Mouse (Mus musculus) limb, embryonic 11.5 days (tissue): Measurements from ENCODE around the gene Runx1. TPM values are rescaled to one million over a fixed set of nuclear protein-coding genes. Genes with fewer than 3 reads are reported as not detected.

Experiments used
- ATAC-seq: fragments of 200-750 bp; cut with Nextera tagmentation; 2 replicates; pipeline ENCODE4 v1.8.0; 2017; ENCODE audit warnings: low read depth; ENCODE audit not compliant: insufficient number of reproducible peaks, low FRiP score, low TSS enrichment
- DNase-seq: peaks from one replicate; pipeline ENCODE4 v3.0.0-alpha.2; 2015; ENCODE audit warnings: low spot score
- H3K27ac ChIP-seq: fragments of 300-500 bp; sonication (generic); replicated peaks from 2 replicates; pipeline ENCODE4 v1.5.1; 2014; ENCODE audit warnings: low read depth, mild to moderate bottlenecking, low read length
- H3K27me3 ChIP-seq: fragments of 300-500 bp; sonication (generic); 2 replicates; pipeline ENCODE4 v1.6.1; 2014; ENCODE audit warnings: mild to moderate bottlenecking, low read length, mixed read lengths; ENCODE audit not compliant: control insufficient read depth, insufficient read depth
- H3K36me3 ChIP-seq: fragments of 300-500 bp; sonication (generic); 2 replicates; pipeline ENCODE4 v1.6.1; 2014; ENCODE audit warnings: mild to moderate bottlenecking, low read length, moderate library complexity, mixed read lengths; ENCODE audit not compliant: control insufficient read depth, insufficient read depth
- H3K4me1 ChIP-seq: fragments of 300-500 bp; sonication (generic); 2 replicates; pipeline ENCODE4 v1.6.1; 2014; ENCODE audit warnings: low read length, mixed read lengths; ENCODE audit not compliant: control insufficient read depth, insufficient read depth
- H3K4me2 ChIP-seq: fragments of 300-500 bp; sonication (generic); 2 replicates; pipeline ENCODE4 v1.6.1; 2014; ENCODE audit warnings: low read depth, mild to moderate bottlenecking, moderate library complexity; ENCODE audit not compliant: severe bottlenecking
- H3K4me3 ChIP-seq: fragments of 300-500 bp; sonication (generic); 2 replicates; pipeline ENCODE4 v1.5.1; 2014; ENCODE audit warnings: low read depth, low read length
- H3K9ac ChIP-seq: fragments of 300-500 bp; sonication (generic); 2 replicates; pipeline ENCODE4 v1.6.1; 2014; ENCODE audit warnings: mild to moderate bottlenecking, low read length
- H3K9me3 ChIP-seq: fragments of 300-500 bp; sonication (generic); 2 replicates; pipeline ENCODE4 v1.6.1; 2016; ENCODE audit warnings: low read length; ENCODE audit not compliant: control insufficient read depth
- WGBS: fragments of 180-500 bp; shearing (Covaris S2); extraction: QIAGEN DNeasy Blood & Tissue Kit; methylation state at CpG from one replicate; pipeline ENCODE4 v1.1.7; 2014; 5-methylcytosine and 5-hydroxymethylcytosine counted together
- polyA plus RNA-seq: library from polyadenylated mRNA; unstranded; fragments of >200 nt; fragmentation: Nextera tagmentation; extraction: Ambion mirVana; gene quantifications from 2 replicates; pipeline ENCODE4 v1.2.1, GENCODE M21; 2014

The Runx1 gene
- 2.7 and 3.5 TPM in 2 replicates for polyA plus RNA-seq

DNA sequence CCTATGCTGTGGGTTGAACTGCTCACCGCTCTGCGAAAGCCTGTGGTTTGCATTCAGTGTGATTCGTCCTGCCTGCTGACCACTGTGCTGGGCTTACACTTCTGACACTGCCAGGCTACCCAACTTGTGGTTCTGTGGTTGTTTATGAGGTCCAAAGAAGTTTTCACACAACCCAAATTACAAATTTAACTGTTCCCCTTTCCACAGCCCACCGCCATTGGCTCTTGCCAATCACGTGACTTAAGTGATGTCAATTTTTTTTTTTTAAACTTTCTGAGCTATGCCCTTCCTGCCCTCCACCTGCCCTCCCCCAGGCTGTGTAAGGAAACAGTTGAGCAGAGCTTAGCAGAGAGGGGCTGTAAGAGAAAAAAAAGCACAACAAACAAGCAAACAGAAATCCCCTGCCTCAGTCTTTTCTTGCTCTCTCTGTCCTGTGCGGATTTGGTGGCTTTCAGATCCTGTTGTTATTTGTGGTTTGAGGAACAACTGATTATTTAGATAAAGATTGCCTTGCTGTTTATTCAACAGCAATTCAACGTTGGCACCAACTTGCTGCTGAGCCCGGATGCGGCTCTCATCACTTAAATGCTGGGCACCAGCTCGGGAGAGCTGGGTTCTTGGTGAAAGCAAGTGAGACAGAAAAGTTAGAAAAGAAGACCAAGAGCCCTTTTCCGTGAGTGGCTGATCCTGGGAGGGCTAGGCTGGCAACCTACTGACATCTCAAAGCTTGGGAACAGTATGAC, at the start of gene Runx1:
Gene Runx1 (minus strand): TSS at position 242 of the 743 bp plus-strand sequence.
- no peak for ATAC-seq
- peaks cover 7% of the 10 kb centered on the region for H3K4me1 ChIP-seq
- WGBS, result 85% methylated on average over 11 of the region's 11 CpGs

DNA sequence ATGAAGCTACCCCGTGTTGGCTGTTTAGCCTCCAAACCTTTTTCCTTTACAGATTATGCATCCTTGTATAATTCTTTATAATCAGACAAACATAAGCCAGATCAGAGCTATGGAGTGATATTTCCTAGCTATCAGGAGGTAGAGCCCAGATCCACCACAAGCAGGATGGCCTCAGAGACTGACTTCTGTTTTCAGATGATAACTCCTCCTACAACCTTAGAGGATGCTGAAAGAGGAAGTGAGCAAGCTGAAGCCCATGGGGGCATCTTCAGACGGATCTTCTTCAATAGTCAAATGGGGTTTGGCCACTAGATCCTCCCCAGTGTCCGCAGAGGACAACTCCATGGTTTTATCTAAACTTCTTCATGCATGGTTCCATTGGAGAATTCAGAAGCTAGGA, 48.1 kb upstream of the Runx1 start:
- no peaks in the 10 kb centered on the region for H3K4me1 ChIP-seq
- H3K36me3 ChIP-seq, result no peaks in the 10 kb centered on the region
- no peak for ATAC-seq
- no peak overlapping the region for H3K4me2 ChIP-seq
- H3K4me3 ChIP-seq, result no peak overlapping the region
- WGBS, result 88% methylated on average over 3 of the region's 3 CpGs
- no peaks in the 10 kb centered on the region for H3K27me3 ChIP-seq
- H3K9me3 ChIP-seq, result no peaks in the 10 kb centered on the region
- no peak overlapping the region for H3K27ac ChIP-seq
- H3K9ac ChIP-seq, result no peak overlapping the region
- DNase-seq, result no peak

More for the DNA sequence above, at the start of gene Runx1:
- H3K27me3 ChIP-seq, result no peaks in the 10 kb centered on the region
- H3K4me2 ChIP-seq, result no peak within 1 kb of the TSS
- H3K4me3 ChIP-seq, result no peak within 1 kb of the TSS
- no peak within 1 kb of the TSS for H3K27ac ChIP-seq
- no peak for DNase-seq
- no peak within 1 kb of the TSS for H3K9ac ChIP-seq
- H3K9me3 ChIP-seq, result no peaks in the 10 kb centered on the region
- no peaks in the 10 kb centered on the region for H3K36me3 ChIP-seq

DNA sequence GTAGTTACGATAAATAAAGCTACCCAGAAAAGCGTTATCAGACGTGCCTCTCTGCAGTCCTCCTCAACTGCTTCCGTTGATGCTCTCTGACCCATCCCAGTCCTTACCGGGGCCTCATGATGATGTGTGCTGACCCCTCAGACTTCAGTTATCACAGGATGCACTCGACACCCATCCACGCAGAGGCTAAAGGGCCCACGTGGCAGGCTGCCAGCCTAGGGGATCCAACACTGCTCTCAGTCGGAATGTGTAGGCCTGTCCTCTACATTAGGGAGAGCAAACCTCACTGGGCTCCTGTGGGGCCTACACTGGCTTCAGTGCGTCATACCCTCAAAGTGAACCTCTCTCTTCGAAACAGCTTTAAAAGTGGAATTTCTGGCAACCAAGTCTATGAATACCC, 45.8 kb upstream of the Runx1 start:
- H3K27ac ChIP-seq, result no peak overlapping the region
- H3K36me3 ChIP-seq, result no peaks in the 10 kb centered on the region
- no peaks in the 10 kb centered on the region for H3K27me3 ChIP-seq
- H3K4me2 ChIP-seq, result no peak overlapping the region
- no peak for ATAC-seq
- no peak overlapping the region for H3K9ac ChIP-seq
- H3K9me3 ChIP-seq, result no peaks in the 10 kb centered on the region
- no peak for DNase-seq
- H3K4me3 ChIP-seq, result no peak overlapping the region
- WGBS, result 91% methylated on average over 11 of the region's 11 CpGs
- H3K4me1 ChIP-seq, result no peaks in the 10 kb centered on the region

DNA sequence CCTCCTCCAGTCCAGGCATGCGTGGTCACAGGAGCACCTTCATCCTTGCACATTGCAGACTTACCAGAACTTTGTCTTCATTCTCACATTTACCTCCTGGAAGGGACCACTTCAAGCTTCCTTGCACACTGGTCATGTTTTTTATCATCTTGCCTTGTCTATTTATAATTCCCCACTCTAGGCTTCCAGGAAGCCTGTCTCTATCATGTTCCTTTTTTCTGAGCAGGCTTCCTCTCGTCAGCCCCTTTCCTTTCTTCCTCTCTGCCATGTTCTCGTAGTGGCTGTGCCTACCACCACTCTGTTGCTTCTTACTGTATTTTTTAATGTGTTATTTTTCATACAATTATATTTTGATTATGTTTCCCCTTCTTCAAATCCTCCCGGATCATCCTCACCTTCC, 42.6 kb upstream of the Runx1 start:
- Histone ChIP-seq H3K9me3 (no peaks in the 10 kb centered on the region), H3K4me2 (no peak overlapping the region), H3K9ac (no peak overlapping the region), H3K27ac (no peak overlapping the region), H3K27me3 (no peaks in the 10 kb centered on the region), H3K4me1 (no peaks in the 10 kb centered on the region), H3K4me3 (no peak overlapping the region), H3K36me3 (no peaks in the 10 kb centered on the region)
- ATAC-seq, result no peak
- no peak for DNase-seq
- WGBS, result 85% methylated on average over 4 of the region's 4 CpGs

DNA sequence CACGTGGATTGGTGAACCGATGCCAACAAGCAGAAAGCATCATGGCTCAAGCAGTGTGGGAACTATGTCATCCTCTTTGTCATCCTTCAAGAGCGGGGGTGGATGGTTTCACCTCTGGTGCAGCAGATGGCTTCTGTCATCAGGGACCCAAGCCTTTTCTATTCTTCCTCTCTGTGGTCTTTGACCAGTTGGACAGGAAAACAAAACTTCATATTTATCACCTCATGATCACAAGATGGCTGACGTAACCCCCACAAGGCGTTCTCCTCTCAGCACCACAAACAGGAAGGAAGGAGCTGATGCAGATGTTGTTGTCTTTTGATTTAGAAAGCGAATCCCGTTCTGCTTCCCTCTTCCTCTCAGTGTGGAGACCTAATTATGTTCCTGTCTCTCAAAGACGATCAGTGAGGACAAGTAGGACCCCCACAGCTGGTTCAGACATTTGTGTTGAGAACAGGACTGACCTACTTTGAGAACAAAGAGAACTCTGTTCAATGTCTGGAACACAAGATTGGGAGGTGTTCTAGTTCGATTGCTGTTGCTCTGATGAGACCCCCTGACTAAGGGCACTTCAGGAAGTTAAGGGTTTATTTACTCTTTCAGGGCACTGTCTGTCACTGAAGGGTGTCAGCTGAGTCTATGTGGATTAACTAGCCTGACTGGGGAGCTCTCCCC, 41.4 kb upstream of the Runx1 start:
- Histone ChIP-seq H3K4me3 (no peak overlapping the region), H3K27me3 (no peaks in the 10 kb centered on the region), H3K4me1 (no peaks in the 10 kb centered on the region), H3K4me2 (no peak overlapping the region), H3K36me3 (no peaks in the 10 kb centered on the region), H3K9me3 (no peaks in the 10 kb centered on the region), H3K9ac (no peak overlapping the region), H3K27ac (no peak overlapping the region)
- WGBS, result 85% methylated on average over 9 of the region's 9 CpGs
- no peak for DNase-seq
- no peak for ATAC-seq

DNA sequence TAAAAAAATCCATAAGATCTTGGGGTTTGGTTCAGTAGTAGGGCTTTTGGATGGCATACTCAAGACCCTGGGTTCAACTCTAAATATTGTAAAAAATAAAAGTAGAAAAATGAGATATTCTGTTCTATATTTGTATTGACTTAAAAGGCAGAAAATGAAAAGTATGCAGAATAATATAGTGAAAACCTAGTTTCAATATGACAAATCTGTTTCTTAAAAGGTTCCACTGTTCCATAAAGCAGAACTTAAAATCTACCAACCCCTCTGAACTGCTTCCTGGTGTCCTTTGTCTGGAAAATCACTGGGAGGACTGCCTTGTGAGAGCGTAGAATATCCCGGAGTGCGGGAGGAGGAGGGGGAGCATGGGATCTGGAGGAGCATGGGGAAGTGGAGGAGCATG, 39.4 kb upstream of the Runx1 start:
- H3K4me2 ChIP-seq, result no peak overlapping the region
- no peak overlapping the region for H3K27ac ChIP-seq
- no peak overlapping the region for H3K4me3 ChIP-seq
- no peaks in the 10 kb centered on the region for H3K36me3 ChIP-seq
- H3K27me3 ChIP-seq, result no peaks in the 10 kb centered on the region
- H3K9ac ChIP-seq, result no peak overlapping the region
- WGBS, result 91% methylated on average over 3 of the region's 3 CpGs
- ATAC-seq (no peak), DNase-seq (no peak)
- no peaks in the 10 kb centered on the region for H3K4me1 ChIP-seq
- no peaks in the 10 kb centered on the region for H3K9me3 ChIP-seq

DNA sequence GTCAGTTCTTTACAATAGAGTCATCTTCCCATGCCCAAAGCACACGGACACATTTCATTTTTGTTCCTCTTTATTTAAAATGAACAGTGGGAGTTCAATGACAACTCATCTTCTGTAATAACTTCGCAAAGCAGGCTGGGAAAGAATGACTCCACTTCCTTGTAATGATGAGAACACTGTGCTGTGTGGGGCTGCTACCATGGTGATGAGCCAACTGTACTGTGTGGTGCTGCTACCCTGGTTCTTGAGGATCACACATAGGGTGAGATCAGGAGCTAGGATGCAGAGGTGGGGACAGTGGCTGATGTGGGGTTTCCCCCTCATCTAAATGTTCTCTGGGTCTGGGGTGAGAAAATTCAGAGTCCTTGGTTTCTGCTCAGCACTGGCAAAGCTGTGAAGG, 38.2 kb upstream of the Runx1 start:
- H3K4me3 ChIP-seq, result no peak overlapping the region
- DNase-seq (no peak), ATAC-seq (no peak)
- WGBS, result 80% methylated on average over 2 of the region's 2 CpGs
- no peaks in the 10 kb centered on the region for H3K4me1 ChIP-seq
- no peaks in the 10 kb centered on the region for H3K27me3 ChIP-seq
- no peak overlapping the region for H3K27ac ChIP-seq
- H3K9me3 ChIP-seq, result no peaks in the 10 kb centered on the region
- no peaks in the 10 kb centered on the region for H3K36me3 ChIP-seq
- H3K9ac ChIP-seq, result no peak overlapping the region
- H3K4me2 ChIP-seq, result no peak overlapping the region

DNA sequence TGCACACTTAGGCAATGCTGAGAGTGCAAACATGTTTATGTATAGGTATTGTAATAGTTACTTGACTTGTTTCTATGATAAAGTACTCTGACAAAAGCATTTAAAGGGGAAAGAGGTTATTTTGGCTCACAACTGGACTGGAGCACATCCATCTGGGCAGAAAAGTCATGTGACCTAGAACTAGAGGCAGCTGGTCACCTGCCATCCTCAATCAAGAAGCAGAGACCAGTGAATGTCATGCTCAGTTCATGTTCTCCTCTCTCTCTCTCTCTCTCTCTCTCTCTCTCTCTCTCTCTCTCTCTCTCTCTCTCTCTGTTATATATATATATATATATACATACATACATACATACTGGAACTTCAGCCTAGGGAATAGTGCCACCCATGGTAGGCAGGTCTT, 37.2 kb upstream of the Runx1 start:
- ATAC-seq (no peak), DNase-seq (no peak)
- Histone ChIP-seq H3K4me2 (no peak overlapping the region), H3K4me3 (no peak overlapping the region), H3K9me3 (no peaks in the 10 kb centered on the region), H3K27ac (no peak overlapping the region), H3K27me3 (no peaks in the 10 kb centered on the region), H3K4me1 (no peaks in the 10 kb centered on the region), H3K9ac (no peak overlapping the region), H3K36me3 (no peaks in the 10 kb centered on the region)
